ENCODE assay signal across 9 mouse cellular contexts in genomic region chrX:107477066-107477465, GRCm38 (mm10).
DNase-seq lines count a peak whose midpoint lies in the region; ATAC-seq and TF ChIP-seq lines count a peak whose summit lies in the region.
"Had no signal": no experiment of that assay in that cellular context is flagged by ENCODE, and none has a peak within 500 bp of the region (broad histone marks: within the 10 kb centered on the region; RNA-seq: fewer than 3 reads in every experiment).

No protein-coding gene starts in this region.

- H3K4me2 ChIP-seq in kidney, postnatal 0 days (ENCODE audit: low read length), result no peak overlapping the region
- H3K4me2 ChIP-seq: limb, embryonic 13.5 days had no signal

- TF ChIP-seq CTCF in gastrocnemius, adult 2 months (IDR thresholded peaks at IDR 0.05), result peak; percentile 63
- TF ChIP-seq CTCF in kidney, postnatal 0 days (IDR thresholded peaks at IDR 0.05; ENCODE audit: low read depth), result peak; percentile 78

- intact Hi-C loops in gastrocnemius, adult 2 months (cut with DNase I), result loop anchor here (5.0 kb wide), 1 partner anchor 685 kb away; no protein-coding TSS in a partner anchor

- WGBS in kidney, postnatal 0 days, result 19% methylated on average over 5 of the region's 5 CpGs

- peak; percentile 38 for DNase-seq in gastrocnemius, adult 2 months
- DNase-seq in gastrocnemius, postnatal 25 days, result no peak
- DNase-seq in 416B (ENCODE audit: low read depth), result peak; percentile 56
- DNase-seq in T-cell, adult 2 months (ENCODE audit: low spot score), result peak; percentile 27
- DNase-seq in embryo, embryonic 11.5 days (ENCODE audit: low read depth, low spot score), result peak; percentile 48
- DNase-seq in kidney, postnatal 0 days (ENCODE audit: low spot score), result peak; percentile 70
- DNase-seq in thymus, postnatal 14 days, result peak; percentile 58

- H3K9me3 ChIP-seq in kidney, postnatal 0 days (replicated peaks; ENCODE audit: low read length), result no peaks in the 10 kb centered on the region
- H3K9me3 ChIP-seq: limb, embryonic 13.5 days had no signal

- H3K4me1 ChIP-seq in kidney, postnatal 0 days (replicated peaks; ENCODE audit: insufficient read depth, low read length), result no peaks in the 10 kb centered on the region
- H3K4me1 ChIP-seq: limb, embryonic 13.5 days had no signal

- H3K27ac ChIP-seq in gastrocnemius, adult 2 months, result no peak overlapping the region
- H3K27ac ChIP-seq in kidney, postnatal 0 days, result no peak overlapping the region
- H3K27ac ChIP-seq: limb, embryonic 13.5 days had no signal

- no peak overlapping the region for H3K9ac ChIP-seq in kidney, postnatal 0 days (ENCODE audit: low read depth, low read length)
- H3K9ac ChIP-seq: limb, embryonic 13.5 days had no signal

- no peak overlapping the region for H3K4me3 ChIP-seq in gastrocnemius, adult 2 months
- H3K4me3 ChIP-seq in kidney, postnatal 0 days (replicated peaks; ENCODE audit: low read depth, low read length), result no peak overlapping the region
- H3K4me3 ChIP-seq: limb, embryonic 13.5 days had no signal

- H3K36me3 ChIP-seq in kidney, postnatal 0 days (ENCODE audit: insufficient read depth, low read length), result no peaks in the 10 kb centered on the region
- H3K36me3 ChIP-seq: limb, embryonic 13.5 days had no signal

- no peak for ATAC-seq in kidney, postnatal 0 days (replicated peaks; ENCODE audit: low FRiP score, low read depth)
- peak; percentile 64; the same call in 1 of the 2 replicates for ATAC-seq in megakaryocyte, adult 5-6 weeks (ENCODE audit: poor library complexity, severe bottlenecking)

- no peaks in the 10 kb centered on the region for H3K27me3 ChIP-seq in kidney, postnatal 0 days (ENCODE audit: insufficient read depth, low read length)
- H3K27me3 ChIP-seq: limb, embryonic 13.5 days had no signal
